In the genomic region with DNA sequence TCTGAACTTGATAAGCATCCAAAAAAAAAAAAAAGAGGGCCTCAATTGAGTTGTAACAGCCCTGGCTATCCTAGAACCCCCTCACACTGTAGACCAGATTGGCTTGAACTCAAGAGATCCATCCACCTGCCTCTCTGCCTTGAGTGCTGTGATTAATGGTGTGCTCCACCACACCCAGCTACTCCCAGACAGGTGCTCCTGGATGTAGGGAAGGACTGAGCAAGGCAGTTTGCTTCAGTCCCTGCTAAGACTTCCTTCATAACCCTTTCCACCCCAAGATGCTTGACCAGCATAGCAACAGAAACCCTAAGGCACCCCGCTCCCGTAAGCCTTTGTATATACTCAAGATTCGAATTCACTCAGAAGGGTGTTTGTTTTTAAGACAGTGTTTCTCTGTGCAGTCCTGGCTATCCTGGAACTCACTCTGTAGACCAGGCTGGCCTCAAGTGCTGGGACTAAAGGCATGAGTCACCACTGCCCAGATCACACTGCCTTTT, we compare ENCODE assay signal across 16 mouse cellular contexts. TPM values are rescaled to one million over a fixed set of nuclear protein-coding genes. Genes with fewer than 3 reads are reported as not detected.
DNase-seq lines count a peak whose midpoint lies in the region; ATAC-seq lines count a peak whose summit lies in the region.
"Had no signal": no experiment of that assay in that cellular context is flagged by ENCODE, and none has a peak within 500 bp of the region (broad histone marks: within the 10 kb centered on the region; RNA-seq: fewer than 3 reads in every experiment).

No protein-coding gene starts in this region.

- H3K36me3 ChIP-seq in hindbrain, embryonic 16.5 days (ENCODE audit: control insufficient read depth, insufficient read depth, low read length) = peaks cover 14% of the 10 kb centered on the region
- H3K36me3 ChIP-seq in hindbrain, embryonic 12.5 days = peaks cover 42% of the 10 kb centered on the region
- peaks cover 13% of the 10 kb centered on the region; the same call in 1 of the 2 replicates for H3K36me3 ChIP-seq in midbrain, embryonic 11.5 days (ENCODE audit: control insufficient read depth, insufficient read depth, low read length)
- peaks cover 54% of the 10 kb centered on the region for H3K36me3 ChIP-seq in midbrain, embryonic 14.5 days (ENCODE audit: control insufficient read depth, insufficient read depth, low read length)

- no peaks in the 10 kb centered on the region for H3K9me3 ChIP-seq in hindbrain, embryonic 16.5 days (ENCODE audit: control insufficient read depth, low read length)
- no peaks in the 10 kb centered on the region for H3K9me3 ChIP-seq in hindbrain, embryonic 12.5 days (replicated peaks)
- H3K9me3 ChIP-seq in midbrain, embryonic 11.5 days (ENCODE audit: control insufficient read depth, low read length) = no peaks in the 10 kb centered on the region
- no peaks in the 10 kb centered on the region for H3K9me3 ChIP-seq in midbrain, embryonic 14.5 days (ENCODE audit: control insufficient read depth, low read length)
- H3K9me3 ChIP-seq: embryonic facial prominence, embryonic 15.5 days; limb, embryonic 13.5 days had no signal

- H3K4me3 ChIP-seq in hindbrain, embryonic 16.5 days (ENCODE audit: low read length) = no peak overlapping the region
- no peak overlapping the region for H3K4me3 ChIP-seq in hindbrain, embryonic 12.5 days
- no peak overlapping the region for H3K4me3 ChIP-seq in midbrain, embryonic 11.5 days (ENCODE audit: low read depth, low read length)
- no peak overlapping the region for H3K4me3 ChIP-seq in midbrain, embryonic 14.5 days (replicated peaks; ENCODE audit: low read depth, low read length)
- H3K4me3 ChIP-seq: embryonic facial prominence, embryonic 15.5 days; heart, adult 2 months; left cerebral cortex, adult 2 months; limb, embryonic 13.5 days had no signal

- no peak overlapping the region for H3K4me2 ChIP-seq in hindbrain, embryonic 16.5 days (ENCODE audit: low read length)
- no peak overlapping the region for H3K4me2 ChIP-seq in hindbrain, embryonic 12.5 days (replicated peaks)
- no peak overlapping the region for H3K4me2 ChIP-seq in midbrain, embryonic 11.5 days
- no peak overlapping the region for H3K4me2 ChIP-seq in midbrain, embryonic 14.5 days (ENCODE audit: low read length)
- H3K4me2 ChIP-seq: embryonic facial prominence, embryonic 15.5 days; limb, embryonic 13.5 days had no signal

- WGBS in hindbrain, embryonic 16.5 days = 89% methylated on average over 3 of the region's 3 CpGs
- 85% methylated on average over 3 of the region's 3 CpGs for WGBS in hindbrain, embryonic 12.5 days
- WGBS in midbrain, embryonic 11.5 days = 78% methylated on average over 3 of the region's 3 CpGs
- WGBS in midbrain, embryonic 14.5 days = 89% methylated on average over 3 of the region's 3 CpGs

- no peaks in the 10 kb centered on the region for H3K27me3 ChIP-seq in hindbrain, embryonic 16.5 days (replicated peaks; ENCODE audit: control insufficient read depth, insufficient read depth, low read length)
- no peaks in the 10 kb centered on the region for H3K27me3 ChIP-seq in hindbrain, embryonic 12.5 days
- H3K27me3 ChIP-seq in midbrain, embryonic 11.5 days (ENCODE audit: control insufficient read depth, insufficient read depth, low read length) = no peaks in the 10 kb centered on the region
- H3K27me3 ChIP-seq in midbrain, embryonic 14.5 days (ENCODE audit: control insufficient read depth, insufficient read depth, low read length) = no peaks in the 10 kb centered on the region
- H3K27me3 ChIP-seq: embryonic facial prominence, embryonic 15.5 days; limb, embryonic 13.5 days had no signal

- H3K27ac ChIP-seq in hindbrain, embryonic 16.5 days (ENCODE audit: low read depth, low read length) = no peak overlapping the region
- no peak overlapping the region for H3K27ac ChIP-seq in hindbrain, embryonic 12.5 days
- no peak overlapping the region for H3K27ac ChIP-seq in midbrain, embryonic 11.5 days (ENCODE audit: low read depth, low read length)
- H3K27ac ChIP-seq in midbrain, embryonic 14.5 days (replicated peaks; ENCODE audit: low read depth, low read length) = no peak overlapping the region
- H3K27ac ChIP-seq: embryonic facial prominence, embryonic 15.5 days; heart, adult 2 months; left cerebral cortex, adult 2 months; limb, embryonic 13.5 days had no signal

- no peak overlapping the region for H3K9ac ChIP-seq in hindbrain, embryonic 16.5 days (ENCODE audit: low read depth, low read length)
- H3K9ac ChIP-seq in hindbrain, embryonic 12.5 days = no peak overlapping the region
- no peak overlapping the region for H3K9ac ChIP-seq in midbrain, embryonic 11.5 days (ENCODE audit: low read length)
- H3K9ac ChIP-seq in midbrain, embryonic 14.5 days (replicated peaks; ENCODE audit: low read length) = no peak overlapping the region
- H3K9ac ChIP-seq: embryonic facial prominence, embryonic 15.5 days; limb, embryonic 13.5 days had no signal

- no peaks in the 10 kb centered on the region for H3K4me1 ChIP-seq in hindbrain, embryonic 16.5 days (ENCODE audit: control insufficient read depth, insufficient read depth, low read depth, low read length)
- H3K4me1 ChIP-seq in hindbrain, embryonic 12.5 days = no peaks in the 10 kb centered on the region
- no peaks in the 10 kb centered on the region for H3K4me1 ChIP-seq in midbrain, embryonic 11.5 days (ENCODE audit: control insufficient read depth, insufficient read depth, low read length)
- no peaks in the 10 kb centered on the region for H3K4me1 ChIP-seq in midbrain, embryonic 14.5 days (ENCODE audit: control insufficient read depth, insufficient read depth, low read length)
- H3K4me1 ChIP-seq: embryonic facial prominence, embryonic 15.5 days; limb, embryonic 13.5 days had no signal

- ATAC-seq in hindbrain, embryonic 16.5 days = peak; percentile 34; the same call in 1 of the 2 replicates
- no peak for ATAC-seq in hindbrain, embryonic 12.5 days (ENCODE audit: low FRiP score)
- ATAC-seq in midbrain, embryonic 11.5 days (ENCODE audit: low FRiP score) = 0 out of 2 replicates have a peak, but pooled peaks have one; percentile 27
- ATAC-seq in midbrain, embryonic 14.5 days (ENCODE audit: low FRiP score, low TSS enrichment) = no peak
- ATAC-seq: lung, postnatal 0 days had no signal

- DNase-seq in midbrain, embryonic 11.5 days (ENCODE audit: low spot score, missing footprints) = peak; percentile 84
- DNase-seq in midbrain, embryonic 14.5 days = no peak
- DNase-seq in R1 (ENCODE audit: low read depth, low spot score) = peak; percentile 43
- no peak for DNase-seq in neural tube, embryonic 10.5 days (ENCODE audit: extremely low spot score, low spot score)
- DNase-seq in cerebellum, postnatal 25 days = no peak
- DNase-seq: adrenal gland, adult 2 months; cerebellum, adult 18-20 months; heart, adult 2 months; kidney, adult 8-10 months; thymus, postnatal 4 days had no signal

RNA-seq across cellular contexts. Expression of a gene that starts 28.2 kb away (rescaled TPM):
- polyA plus RNA-seq in hindbrain, embryonic 16.5 days (2015; fragmentation: Nextera tagmentation; extraction: Ambion mirVana) = 0.63 and 0.97 TPM in 2 replicates
- 0.20 and 0.39 TPM in 2 replicates for polyA plus RNA-seq in hindbrain, embryonic 12.5 days (2016; fragmentation: Nextera tagmentation; extraction: Ambion mirVana)
- 0.10 and 0.22 TPM in 2 replicates for polyA plus RNA-seq in midbrain, embryonic 11.5 days (2014; fragmentation: Nextera tagmentation; extraction: Ambion mirVana)
- polyA plus RNA-seq in midbrain, embryonic 14.5 days (2014; fragmentation: Nextera tagmentation; extraction: Ambion mirVana) = 0.26 and 0.47 TPM in 2 replicates

RNA-seq across cellular contexts. Expression of a gene that starts 34.3 kb away (rescaled TPM):
- polyA plus RNA-seq in hindbrain, embryonic 16.5 days (2015; fragmentation: Nextera tagmentation; extraction: Ambion mirVana) = 17.0 and 22.2 TPM in 2 replicates
- 47.3 and 47.4 TPM in 2 replicates for polyA plus RNA-seq in hindbrain, embryonic 12.5 days (2016; fragmentation: Nextera tagmentation; extraction: Ambion mirVana)
- 27.0 and 35.6 TPM in 2 replicates for polyA plus RNA-seq in midbrain, embryonic 11.5 days (2014; fragmentation: Nextera tagmentation; extraction: Ambion mirVana)
- polyA plus RNA-seq in midbrain, embryonic 14.5 days (2014; fragmentation: Nextera tagmentation; extraction: Ambion mirVana) = 36.8 and 43.2 TPM in 2 replicates

Comparison
In these comparisons a context has a peak if more than half of its experiments do, and no peak if none do; other contexts are left out.
1. ATAC-seq: peak in hindbrain, embryonic 16.5 days (single experiment) and midbrain, embryonic 11.5 days (single experiment); none in hindbrain, embryonic 12.5 days (single experiment) and midbrain, embryonic 14.5 days (single experiment).
2. DNase-seq: peak in midbrain, embryonic 11.5 days (single experiment) and R1 (single experiment); none in midbrain, embryonic 14.5 days (single experiment), neural tube, embryonic 10.5 days (single experiment) and cerebellum, postnatal 25 days (0 of 2).